Mouse (Mus musculus) E14TG2a.4 (cell line): ENCODE results near the gene Btrc.

Experiments
- CTCF ChIP-seq: conservative IDR thresholded peaks from 2 replicates; pipeline ENCODE4 v1.5.1; 2014; ENCODE audit warnings: low read length
- NANOG ChIP-seq: IDR thresholded peaks from 2 replicates; pipeline ENCODE4 v1.6.1; 2014; ENCODE audit warnings: borderline replicate concordance, low read length, mixed read lengths
- POU5F1 ChIP-seq: IDR thresholded peaks from 2 replicates; pipeline ENCODE4 v1.6.1; 2014; ENCODE audit warnings: low read length, borderline replicate concordance

DNA sequence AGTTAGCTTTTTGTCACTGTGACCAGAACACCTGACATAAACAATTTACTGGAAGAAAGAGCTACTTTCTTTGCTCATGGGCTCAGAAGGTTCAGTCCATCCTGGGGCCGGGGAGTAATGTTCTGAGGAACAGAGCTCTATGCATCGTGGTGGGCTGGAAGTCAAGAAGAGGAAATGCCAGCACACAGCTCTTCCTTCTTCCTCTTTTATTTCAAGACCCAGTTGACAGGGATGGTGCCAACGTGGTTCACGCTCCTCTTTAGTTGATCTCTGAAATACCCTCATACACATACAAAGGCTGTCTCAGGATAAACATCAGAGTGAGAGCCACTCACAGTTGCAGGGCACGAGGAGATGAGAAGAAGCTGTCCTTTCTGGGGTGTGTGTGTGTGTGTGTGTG lies 42.5 kb upstream of the Btrc start:
- TF ChIP-seq CTCF (no peak), NANOG (no peak), POU5F1 (no peak)
